Mouse (Mus musculus) fat pad, adult 2 months (tissue): ENCODE data around the gene Klhl23.
"Not testable (repeated sequence)": the region's sequence is repeated elsewhere in the genome, so short reads cannot be mapped to it uniquely, and the experiment has no call there.

Source experiments
- DNase-seq: peaks from one replicate; pipeline ENCODE4 v3.0.0-alpha.2; 2011; ENCODE audit warnings: low read depth, low spot score; ENCODE audit errors: extremely low read depth

The Klhl23 gene

GRCm38 (mm10) chr2:69821711-69822110, at the start of gene Klhl23:
TSS of gene Klhl23 (plus strand) at chr2:69821944.
- DNase-seq, result no peak

- DNase-seq, result no peak
These were observed 48.4 kb upstream of the Klhl23 start for GRCm38 (mm10) chr2:69773331-69773730.

GRCm38 (mm10) chr2:69777985-69778835, 43.5 kb upstream of the Klhl23 start:
- DNase-seq, result no peak

GRCm38 (mm10) chr2:69778836-69779177, 42.9 kb upstream of the Klhl23 start:
- DNase-seq, result no peak

GRCm38 (mm10) chr2:69788974-69789373, 32.8 kb upstream of the Klhl23 start:
- DNase-seq, result no peak

- peak; percentile 74 for DNase-seq
These were observed 32.2 kb upstream of the Klhl23 start, which contains the start of the genes Ccdc173 and Phospho2 for GRCm38 (mm10) chr2:69789429-69790069. TSS of gene Ccdc173 (minus strand) at chr2:69789575. TSS of gene Phospho2 (plus strand) at chr2:69789623.

GRCm38 (mm10) chr2:69790285-69790684, 31.5 kb upstream of the Klhl23 start:
- peak; percentile 30 for DNase-seq

GRCm38 (mm10) chr2:69790722-69791121, 31.0 kb upstream of the Klhl23 start:
- DNase-seq, result no peak

GRCm38 (mm10) chr2:69802911-69803312, 18.8 kb upstream of the Klhl23 start:
- no peak for DNase-seq

- no peak for DNase-seq
These were observed 18.0 kb upstream of the Klhl23 start for GRCm38 (mm10) chr2:69803756-69804155.

- not testable (repeated sequence) for DNase-seq
These were observed 17.1 kb upstream of the Klhl23 start for GRCm38 (mm10) chr2:69804663-69805062.

- no peak for DNase-seq
These were observed 11.6 kb upstream of the Klhl23 start for GRCm38 (mm10) chr2:69810169-69810568.

- not testable (repeated sequence) for DNase-seq
These were observed 10.4 kb upstream of the Klhl23 start for GRCm38 (mm10) chr2:69811349-69811748.

GRCm38 (mm10) chr2:69816575-69816974, 5.2 kb upstream of the Klhl23 start:
- DNase-seq, result no peak

- DNase-seq, result no peak
These were observed 3.2 kb upstream of the Klhl23 start for GRCm38 (mm10) chr2:69818350-69819085.

GRCm38 (mm10) chr2:69820201-69820600, 1.5 kb upstream of the Klhl23 start:
- no peak for DNase-seq

GRCm38 (mm10) chr2:69822361-69823128, 801 bp downstream of the Klhl23 start:
- no peak for DNase-seq

- DNase-seq, result no peak
These were observed 1.5 kb downstream of the Klhl23 start for GRCm38 (mm10) chr2:69823129-69823677.

GRCm38 (mm10) chr2:69825898-69826297, 4.2 kb downstream of the Klhl23 start:
- no peak for DNase-seq

- no peak for DNase-seq
These were observed 4.6 kb downstream of the Klhl23 start for GRCm38 (mm10) chr2:69826380-69826779.
